Mouse (Mus musculus) frontal cortex, postnatal 36 days (tissue): ENCODE measurements at regions not wholly inside any gene's neighbourhood (a gene's known extent, or its start where the extent isn't known, plus 50 kb on each side); places are given as distances from the start of the nearest gene placed in this dataset.

ENCODE experiments used
- DNase-seq, 2 experiments: peaks; one replicate each; pipeline ENCODE4 v3.0.0; 2022; ENCODE audit warnings: low spot score in 2 of 2

DNA sequence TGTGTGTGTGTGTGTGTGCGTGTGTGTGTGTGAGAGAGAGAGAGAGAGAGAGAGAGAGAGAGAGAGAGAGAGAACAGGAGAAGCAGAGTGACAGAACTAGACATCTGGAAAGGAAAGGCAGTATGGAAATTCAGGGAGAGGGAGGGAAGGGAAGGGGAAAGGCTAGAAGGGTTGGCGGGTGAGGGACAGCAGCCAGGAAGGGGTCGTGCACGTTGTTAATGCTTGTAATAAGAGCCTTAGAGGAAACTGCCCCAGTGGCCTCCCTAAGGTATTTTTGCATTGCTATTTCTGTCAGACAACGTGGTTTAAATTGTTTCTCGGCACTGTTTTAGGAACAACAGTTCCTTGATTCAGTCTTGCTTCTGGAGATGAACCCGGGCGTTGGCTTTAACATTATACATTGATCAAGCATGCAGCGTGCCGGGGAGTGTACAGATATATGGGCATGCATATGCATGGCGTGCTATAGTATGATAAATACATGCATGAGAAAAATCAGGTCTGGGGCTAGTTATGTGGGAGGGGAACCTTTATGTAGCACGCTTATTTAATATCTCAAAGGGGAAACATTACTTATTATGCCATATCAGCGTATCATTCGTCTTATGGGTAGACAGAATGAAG, 52.6 kb upstream of the Ptgfrn start:
- peak in 1 of 2 experiments; percentile 19 for DNase-seq

DNA sequence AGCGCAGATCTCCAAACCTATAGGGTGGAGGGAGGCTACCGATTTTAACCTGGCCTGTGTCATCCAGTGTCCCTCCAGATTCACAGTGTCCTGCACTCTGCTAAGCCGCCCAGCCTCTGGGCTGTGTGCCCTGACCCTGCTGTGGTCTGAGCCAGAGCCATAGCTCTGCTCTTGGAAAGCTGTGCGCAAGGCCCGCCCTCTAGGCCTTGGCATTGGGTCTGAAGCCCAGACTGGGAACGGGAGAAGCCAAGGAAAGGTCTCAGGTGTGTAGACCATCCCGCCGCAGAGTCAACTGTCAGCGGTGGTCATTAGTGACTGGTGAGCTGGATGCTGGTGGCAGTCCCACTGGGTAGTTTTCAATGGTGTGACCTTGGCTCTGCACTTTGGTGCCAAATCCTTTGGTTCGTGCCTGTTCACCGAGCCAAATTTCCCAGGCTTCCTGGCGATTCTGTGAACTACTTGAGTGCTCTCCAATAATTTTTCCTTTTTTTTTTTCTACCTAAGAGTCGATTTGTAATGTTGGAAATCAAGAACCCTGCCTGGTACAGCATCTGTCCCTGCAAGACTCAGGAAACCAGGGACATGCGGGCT, 52.0 kb upstream of the Ptgfrn start:
- DNase-seq, result peak in 1 of 2 experiments; percentile 42

- no peak for DNase-seq
Measured at GRCm38 (mm10) chr3:101161421-101161940, 51.4 kb upstream of the Ptgfrn start.
